Mouse (Mus musculus) CD4-positive, CD25-positive, alpha-beta regulatory T cell, adult 4 months (primary cell): ENCODE results near the gene Sirt3. TPM values are rescaled to one million over a fixed set of nuclear protein-coding genes. Genes with fewer than 3 reads are reported as not detected.
A peak's percentile ranks its signal among the peaks of the same experiment; 100 is the strongest.

Source experiments
- ATAC-seq: one replicate; pipeline ENCODE4 v1.8.0; 2017
- polyA plus RNA-seq, 2 experiments: library from polyadenylated mRNA; unstranded; fragments of 100-300 nt; shearing (Covaris generic); gene quantifications; one replicate each; pipeline ENCODE4 v1.2.1; 2017

The Sirt3 gene
- 10 to 100 TPM in 1 of 2 experiments, 1 to 10 TPM in 1; 9.4 to 12.6 TPM for polyA plus RNA-seq

DNA sequence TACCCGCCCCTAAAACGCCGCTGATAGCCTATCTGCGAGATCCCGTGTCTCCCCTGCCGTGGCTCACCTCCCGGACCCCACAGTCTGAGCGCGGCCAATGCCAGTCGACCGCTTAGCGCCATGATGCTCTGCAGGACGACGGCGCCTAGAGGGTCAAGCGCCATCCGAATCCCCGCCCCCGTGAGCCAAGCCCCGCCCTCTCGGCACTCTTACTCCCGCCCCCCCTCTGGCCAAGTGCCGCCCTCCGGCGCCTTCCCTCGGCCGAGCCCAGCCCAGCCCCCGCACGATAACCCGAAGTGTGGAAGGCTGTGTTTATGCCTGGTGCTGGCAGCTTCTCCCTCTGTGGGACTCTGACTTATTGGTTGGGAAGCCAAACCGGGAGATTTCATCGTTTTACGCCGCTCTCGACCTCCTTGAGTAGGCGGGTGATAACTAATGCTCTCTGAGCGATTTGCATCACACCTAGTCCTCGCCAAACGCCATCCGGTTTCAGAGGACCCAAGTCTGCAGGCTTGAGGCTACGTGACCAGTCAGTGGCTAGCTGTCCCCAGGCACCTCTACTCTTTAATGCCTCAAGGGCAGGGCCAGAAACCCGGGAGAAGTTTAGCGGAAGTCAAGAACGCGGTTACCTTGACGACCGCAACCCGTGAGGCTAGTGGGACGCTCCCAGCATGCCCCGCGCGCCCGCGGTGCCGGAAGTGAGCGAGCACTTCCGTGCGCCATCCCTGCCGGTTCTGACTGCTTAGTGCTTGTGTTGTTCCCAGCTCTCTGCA, at the start of gene Sirt3, which contains the start of gene Psmd13:
TSS of gene Sirt3 (minus strand) at position 614 of the 773 bp plus-strand sequence.
TSS of gene Psmd13 (plus strand) at position 273 of the 773 bp plus-strand sequence.
- ATAC-seq: peak; percentile 99

DNA sequence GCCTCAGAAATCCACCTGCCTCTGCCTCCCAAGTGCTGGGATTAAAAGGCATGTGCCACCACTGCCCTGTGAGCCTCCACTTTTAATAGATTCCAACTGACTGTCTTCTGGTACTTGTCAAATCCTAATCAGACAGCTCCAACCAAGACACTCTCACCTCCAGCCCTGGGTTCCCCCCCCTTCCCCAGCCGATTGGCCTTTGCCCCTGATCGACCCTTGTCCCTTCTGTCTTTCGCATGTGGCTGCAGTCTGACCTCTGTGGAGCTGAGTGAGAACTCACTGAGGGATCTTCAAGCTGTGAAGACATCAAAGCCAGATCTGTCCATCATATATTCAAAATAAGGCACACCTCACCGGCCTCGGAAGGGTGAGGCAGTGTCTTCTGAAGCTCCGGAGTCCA, 45.1 kb upstream of the Sirt3 start:
- no peak for ATAC-seq

- no peak for ATAC-seq
These were observed 41.1 kb upstream of the Sirt3 start for GRCm38 (mm10) chr7:140923070-140923775.

DNA sequence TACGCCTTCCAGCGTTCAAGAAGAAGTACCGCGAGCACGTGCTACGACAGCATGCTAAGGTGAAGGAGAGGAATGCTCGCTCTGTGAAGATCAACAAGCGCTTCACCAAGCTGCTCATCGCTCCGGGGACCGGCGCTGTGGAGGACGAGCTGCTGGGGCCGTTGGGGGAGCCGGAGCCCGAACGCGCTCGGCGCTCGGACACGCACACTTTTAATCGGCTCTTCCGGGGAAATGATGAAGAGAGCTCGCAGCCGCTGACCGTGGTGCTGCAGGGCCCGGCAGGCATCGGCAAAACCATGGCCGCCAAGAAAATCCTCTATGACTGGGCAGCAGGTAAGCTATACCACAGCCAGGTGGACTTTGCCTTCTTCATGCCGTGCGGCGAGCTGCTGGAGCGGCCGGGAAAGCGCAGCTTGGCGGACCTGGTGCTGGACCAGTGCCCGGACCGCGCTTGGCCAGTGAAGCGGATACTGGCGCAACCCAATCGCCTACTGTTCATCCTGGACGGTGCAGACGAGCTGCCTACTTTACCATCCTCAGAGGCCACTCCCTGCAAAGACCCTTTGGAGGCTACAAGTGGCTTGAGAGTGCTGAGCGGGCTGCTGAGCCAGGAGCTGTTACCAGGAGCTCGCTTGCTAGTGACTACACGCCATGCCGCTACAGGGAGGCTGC, 40.4 kb upstream of the Sirt3 start:
- ATAC-seq: no peak

DNA sequence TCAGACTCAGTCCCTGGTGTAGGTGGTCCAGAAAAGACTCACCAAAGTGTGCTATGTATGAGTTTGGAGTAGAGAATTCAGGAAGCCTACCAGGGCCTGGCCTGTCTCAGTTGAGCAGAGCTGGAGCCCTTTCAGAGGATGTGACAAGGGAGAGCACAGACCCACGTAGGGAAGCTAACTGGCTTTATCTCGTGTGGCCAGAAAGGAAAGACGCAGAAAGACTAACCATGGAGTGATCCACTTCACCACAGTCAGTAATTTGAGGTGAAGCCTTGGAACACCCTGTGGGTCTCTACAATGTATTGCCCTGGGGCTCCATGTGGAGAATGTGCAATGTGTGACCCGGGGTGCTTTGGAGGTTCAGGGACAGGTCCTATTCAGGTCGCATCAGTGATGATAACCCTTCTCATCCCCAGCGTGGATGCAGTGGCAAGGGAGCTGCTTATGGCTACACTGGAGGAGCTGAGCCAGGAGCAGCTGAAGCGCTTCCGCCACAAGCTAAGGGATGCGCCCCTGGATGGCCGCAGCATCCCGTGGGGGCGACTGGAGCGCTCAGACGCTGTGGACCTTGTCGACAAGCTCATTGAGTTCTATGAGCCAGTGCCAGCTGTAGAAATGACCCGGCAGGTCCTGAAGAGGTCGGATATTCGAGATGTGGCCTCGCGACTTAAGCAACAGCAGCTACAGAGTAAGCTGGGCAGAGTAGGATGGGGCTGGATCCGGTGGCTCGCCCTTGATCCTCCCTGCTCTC, 39.3 kb upstream of the Sirt3 start:
- ATAC-seq: no peak

DNA sequence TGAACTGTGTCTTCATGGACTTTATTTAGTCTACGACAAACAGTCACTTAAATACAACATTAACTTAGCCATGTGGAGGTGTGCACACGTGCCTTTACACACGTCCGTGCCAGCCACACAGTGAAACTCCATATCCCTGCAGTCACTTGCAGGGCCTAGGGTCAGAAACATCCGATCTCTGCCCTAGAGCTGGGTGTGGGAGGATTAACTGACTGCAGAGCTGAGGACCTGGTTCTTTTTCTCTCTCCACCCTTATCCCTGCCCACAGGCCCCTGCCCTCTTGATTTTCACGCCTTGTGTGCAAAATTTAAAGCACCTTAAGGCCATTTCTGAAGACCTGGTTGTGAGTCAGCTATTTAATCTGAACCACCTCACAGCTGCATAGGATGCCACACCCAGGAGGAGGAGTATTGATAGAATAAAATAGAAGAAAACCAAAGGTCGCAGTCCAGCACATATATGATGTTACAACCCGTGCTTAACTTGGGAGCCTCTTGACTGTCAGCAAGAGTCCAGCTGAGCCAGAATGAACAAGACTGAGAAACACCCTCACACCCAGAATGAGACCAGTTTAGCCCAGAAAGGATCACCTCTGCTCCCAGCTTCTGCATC, 38.4 kb upstream of the Sirt3 start, which contains the start of gene Nlrp6:
TSS of gene Nlrp6 (plus strand) at position 485 of the 612 bp plus-strand sequence.
- no peak for ATAC-seq

GRCm38 (mm10) chr7:140919911-140920310, 37.8 kb upstream of the Sirt3 start:
- no peak for ATAC-seq

DNA sequence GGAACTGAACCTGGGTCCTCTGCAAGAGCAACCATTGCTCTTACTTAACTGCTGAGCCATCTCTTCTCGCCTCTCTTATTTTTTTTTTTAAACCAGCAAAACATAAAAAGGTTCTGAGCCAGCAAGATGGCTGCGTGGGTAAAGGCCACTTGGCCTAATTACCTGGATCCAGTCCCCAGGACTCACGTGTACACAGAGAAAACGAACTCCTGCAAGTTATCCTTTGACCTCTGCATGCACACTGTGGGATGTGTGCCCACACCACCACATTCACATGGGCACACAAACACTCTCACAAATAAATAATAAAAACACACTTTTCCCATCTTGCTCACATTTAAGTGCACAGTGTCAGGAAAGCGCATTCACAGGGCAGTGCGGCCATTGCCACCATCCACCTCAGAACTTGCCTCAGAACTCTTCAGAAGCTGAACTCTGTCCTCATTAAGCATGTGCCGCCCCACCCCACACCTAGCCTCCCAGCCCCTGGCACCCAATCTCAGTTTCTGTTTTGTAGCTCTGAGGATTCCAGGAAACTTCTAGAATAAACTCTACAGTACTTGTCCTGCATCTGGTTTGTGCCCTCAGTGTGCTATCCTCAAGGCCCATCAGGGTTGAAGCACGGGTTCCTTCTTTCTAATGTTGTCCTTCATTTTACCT, 32.1 kb upstream of the Sirt3 start:
- ATAC-seq: no peak

- ATAC-seq: no peak
These were observed 30.9 kb upstream of the Sirt3 start for GRCm38 (mm10) chr7:140912846-140913482.

- no peak for ATAC-seq
These were observed 30.2 kb upstream of the Sirt3 start for GRCm38 (mm10) chr7:140912293-140912692.

- ATAC-seq: peak; percentile 94
These were observed 26.6 kb upstream of the Sirt3 start for GRCm38 (mm10) chr7:140908634-140909107.

DNA sequence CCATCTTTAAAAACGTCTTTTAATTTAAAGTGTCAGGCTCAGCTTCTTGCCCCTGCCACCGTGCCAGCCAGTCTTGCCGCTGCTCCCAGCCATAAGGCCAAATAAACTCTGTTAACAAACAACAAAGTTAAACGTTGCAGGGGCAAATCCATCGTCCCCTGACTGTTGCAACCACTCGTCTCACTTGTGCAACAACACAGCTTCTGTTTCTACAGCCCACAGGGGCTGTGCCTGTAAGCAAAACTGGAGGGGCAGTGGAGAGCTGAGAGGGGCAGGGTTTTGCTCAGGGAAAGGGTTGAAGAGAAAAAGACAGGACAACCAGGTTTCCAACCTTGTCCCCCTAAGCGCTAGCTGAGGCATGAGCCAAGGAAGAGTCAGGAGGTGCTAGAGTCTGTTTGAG, 26.1 kb upstream of the Sirt3 start:
- no peak for ATAC-seq

- ATAC-seq: no peak
These were observed 25.6 kb upstream of the Sirt3 start for GRCm38 (mm10) chr7:140907697-140908096.

DNA sequence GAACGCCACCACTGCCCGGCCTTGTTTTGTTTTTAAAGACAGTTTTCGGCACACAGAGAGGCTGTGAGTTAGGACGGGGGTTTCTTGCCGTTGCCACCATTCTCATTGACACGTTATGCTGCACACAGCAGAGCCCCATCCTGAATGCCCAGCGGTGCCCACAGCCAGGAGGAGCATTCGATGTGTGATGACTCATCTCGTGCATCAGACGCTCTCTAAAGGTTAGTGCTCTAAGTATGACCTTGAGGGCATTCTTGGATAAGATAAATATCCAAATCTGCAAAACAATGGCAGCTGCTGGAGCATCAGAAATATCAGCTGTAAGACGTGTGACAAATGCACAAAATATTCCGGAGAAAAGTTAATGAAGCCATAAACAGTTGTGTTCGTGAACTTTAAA, 25.0 kb upstream of the Sirt3 start:
- no peak for ATAC-seq

- ATAC-seq: no peak
These were observed 23.6 kb upstream of the Sirt3 start for GRCm38 (mm10) chr7:140905642-140906081.

GRCm38 (mm10) chr7:140903212-140903611, 21.1 kb upstream of the Sirt3 start:
- peak; percentile 39 for ATAC-seq

DNA sequence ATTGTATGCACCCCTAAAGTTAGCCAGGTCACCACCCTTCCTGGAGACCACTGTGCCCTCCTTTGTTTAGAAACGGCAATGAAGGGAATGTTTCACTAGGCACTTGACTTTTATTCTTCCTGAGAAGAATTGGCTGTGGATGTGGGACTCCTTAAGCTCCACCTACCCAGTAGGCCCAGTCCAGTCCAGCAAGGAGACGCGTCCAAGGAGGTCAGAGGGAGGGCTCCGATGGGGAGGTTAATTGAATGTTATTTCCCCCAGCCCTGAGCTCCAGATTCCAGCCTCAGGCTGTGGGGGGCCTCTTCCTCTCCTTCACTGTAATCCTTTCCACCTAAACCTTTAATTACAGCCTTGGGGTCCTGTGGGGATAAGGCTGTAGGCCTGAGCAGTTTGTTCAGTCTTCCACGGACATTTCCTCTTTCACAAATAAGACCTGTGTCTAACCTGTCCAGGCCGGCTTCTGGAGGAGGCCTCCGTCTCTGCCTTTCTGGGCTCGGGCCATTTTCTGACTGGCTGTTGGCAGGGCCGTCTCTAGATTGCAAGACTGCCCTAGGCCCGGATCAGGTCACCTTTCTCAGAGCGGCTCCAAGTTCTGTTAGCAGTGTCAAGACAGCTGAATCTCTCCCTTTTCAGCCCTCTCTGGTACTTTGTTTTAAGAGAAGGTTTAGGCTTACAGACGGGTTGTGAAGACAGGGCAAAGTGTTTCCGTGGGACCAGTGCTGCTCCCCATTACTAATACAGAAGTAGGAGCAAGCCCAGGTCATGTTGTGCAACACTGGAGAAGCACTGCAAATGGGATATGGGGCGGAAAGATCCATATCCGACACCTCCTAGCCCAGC, 20.1 kb upstream of the Sirt3 start:
- no peak for ATAC-seq

GRCm38 (mm10) chr7:140900220-140900619, 18.1 kb upstream of the Sirt3 start, which contains the start of gene Cox8b:
Cox8b (minus strand) TSS chr7:140900446.
- ATAC-seq: no peak

DNA sequence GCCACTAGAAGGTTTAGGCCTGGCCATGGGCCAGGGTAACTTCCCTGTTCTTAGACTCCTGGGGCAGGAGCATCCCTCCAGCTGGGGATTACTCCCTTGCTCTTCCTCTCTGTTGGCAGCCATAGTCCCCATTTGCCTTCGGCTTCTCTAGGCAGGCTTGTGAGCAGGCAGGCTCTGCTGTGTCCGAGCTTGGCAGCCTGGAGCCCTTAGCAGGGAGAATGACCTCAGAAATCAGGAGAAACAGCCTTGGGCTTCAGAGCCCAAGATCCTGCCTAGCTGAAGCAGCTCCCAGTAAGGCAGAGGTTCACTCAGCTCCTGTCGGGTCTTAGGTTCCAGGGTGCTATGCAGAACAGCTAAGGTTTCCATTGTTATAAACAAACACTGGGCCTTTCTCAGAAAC, 17.0 kb upstream of the Sirt3 start:
- ATAC-seq: no peak

DNA sequence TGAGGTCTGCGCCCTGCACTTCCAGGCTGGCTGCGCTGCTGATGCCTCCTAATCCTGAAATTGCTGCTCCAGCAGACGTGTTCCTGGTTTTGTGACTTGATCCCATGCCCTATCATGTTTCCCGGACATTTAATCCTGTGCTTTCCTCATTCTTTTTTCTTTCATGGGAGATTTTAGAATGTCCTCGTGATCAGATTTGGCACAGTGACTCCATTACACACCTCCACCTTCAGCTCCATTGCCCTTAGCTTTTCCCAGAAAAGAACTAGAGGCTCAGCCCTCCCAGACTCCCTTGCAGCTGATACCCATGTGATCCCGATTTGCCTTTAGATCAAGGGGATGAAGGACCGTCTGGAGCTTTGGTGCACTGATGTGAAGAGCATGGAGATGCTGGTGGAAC, 15.8 kb upstream of the Sirt3 start:
- ATAC-seq: no peak
